Mouse (Mus musculus) limb, embryonic 12.5 days (tissue): ENCODE data around the gene C1ql2. TPM values are rescaled to one million over a fixed set of nuclear protein-coding genes. Genes with fewer than 3 reads are reported as not detected.

Source experiments
- ATAC-seq: fragments of 200-750 bp; cut with Nextera tagmentation; 2 replicates; pipeline ENCODE4 v1.8.0; 2017; ENCODE audit warnings: low read depth, moderate TSS enrichment; ENCODE audit not compliant: insufficient number of reproducible peaks, insufficient read depth, low FRiP score, low TSS enrichment
- H3K27ac ChIP-seq: fragments of 300-500 bp; sonication (generic); 2 replicates; pipeline ENCODE4 v1.5.1; 2016; ENCODE audit warnings: mild to moderate bottlenecking, moderate library complexity
- H3K27me3 ChIP-seq: fragments of 300-500 bp; sonication (generic); 2 replicates; pipeline ENCODE4 v1.6.1; 2016; ENCODE audit warnings: mild to moderate bottlenecking, moderate library complexity
- H3K36me3 ChIP-seq: fragments of 300-500 bp; sonication (generic); 2 replicates; pipeline ENCODE4 v1.6.1; 2016; ENCODE audit warnings: mild to moderate bottlenecking, moderate library complexity
- H3K4me1 ChIP-seq: fragments of 300-500 bp; sonication (generic); replicated peaks from 2 replicates; pipeline ENCODE4 v1.6.1; 2016
- H3K4me2 ChIP-seq: fragments of 300-500 bp; sonication (generic); 2 replicates; pipeline ENCODE4 v1.6.1; 2016; ENCODE audit warnings: mild to moderate bottlenecking, moderate library complexity
- H3K4me3 ChIP-seq: fragments of 300-500 bp; sonication (generic); replicated peaks from 2 replicates; pipeline ENCODE4 v1.5.1; 2016; ENCODE audit warnings: mild to moderate bottlenecking
- H3K9ac ChIP-seq: fragments of 300-500 bp; sonication (generic); replicated peaks from 2 replicates; pipeline ENCODE4 v1.6.1; 2016; ENCODE audit warnings: mild to moderate bottlenecking, moderate library complexity
- H3K9me3 ChIP-seq: fragments of 300-500 bp; sonication (generic); 2 replicates; pipeline ENCODE4 v1.6.1; 2016; ENCODE audit warnings: mild to moderate bottlenecking, moderate library complexity
- WGBS: fragments of 180-500 bp; shearing (Covaris S2); methylation state at CpG from one replicate; pipeline ENCODE4 v1.1.7; 2016; 5-methylcytosine and 5-hydroxymethylcytosine counted together
- polyA plus RNA-seq: library from polyadenylated mRNA; unstranded; fragments of >200 nt; fragmentation: Nextera tagmentation; extraction: Ambion mirVana; gene quantifications from 2 replicates; pipeline ENCODE4 v1.2.1, GENCODE M21; 2016

C1ql2 gene
- polyA plus RNA-seq, 1 experiment from 2014 or later = not detected

- ATAC-seq = no peak
- no peak overlapping the region for H3K4me3 ChIP-seq
- 45% methylated on average over 6 of the region's 6 CpGs for whole genome bisulfite sequencing
Observed at GRCm38 (mm10) chr1:120389734-120390133, 49.4 kb downstream of the C1ql2 start.

GRCm38 (mm10) chr1:120390336-120390735, 50.0 kb downstream of the C1ql2 start:
- Histone ChIP-seq H3K4me1 (no peaks in the 10 kb centered on the region), H3K36me3 (no peaks in the 10 kb centered on the region), H3K9ac (no peak overlapping the region), H3K27ac (no peak overlapping the region), H3K9me3 (no peaks in the 10 kb centered on the region), H3K4me3 (no peak overlapping the region), H3K27me3 (no peaks in the 10 kb centered on the region), H3K4me2 (no peak overlapping the region)
- no peak for ATAC-seq
- WGBS = 1% methylated on average over 11 of the region's 11 CpGs

More at GRCm38 (mm10) chr1:120389734-120390133, 49.4 kb downstream of the C1ql2 start:
- H3K4me1 ChIP-seq = no peaks in the 10 kb centered on the region
- H3K9ac ChIP-seq = no peak overlapping the region
- no peaks in the 10 kb centered on the region for H3K36me3 ChIP-seq
- no peak overlapping the region for H3K27ac ChIP-seq
- no peak overlapping the region for H3K4me2 ChIP-seq
- H3K27me3 ChIP-seq = no peaks in the 10 kb centered on the region
- H3K9me3 ChIP-seq = no peaks in the 10 kb centered on the region

Other genes starting within 250 kb of the C1ql2 start
- gene Dbi, start 219.5 kb upstream of the C1ql2 start, polyA plus RNA-seq = 656 and 702 TPM in 2 replicates
- 19.3 and 23.7 TPM in 2 replicates for gene 3110009E18Rik, start 219.4 kb upstream of the C1ql2 start, polyA plus RNA-seq
- 3.8 and 3.9 TPM in 2 replicates for gene Steap3, start 67.9 kb upstream of the C1ql2 start, polyA plus RNA-seq
- 0.10 TPM in 1 of 2 replicates, not detected in the other for gene Marco, start 164.4 kb downstream of the C1ql2 start, polyA plus RNA-seq